Mouse (Mus musculus) macrophage (primary cell): ENCODE data around the gene Mgat3. TPM values are rescaled to one million over a fixed set of nuclear protein-coding genes. Genes with fewer than 3 reads are reported as not detected.

Experiments used
- H3K27ac ChIP-seq: fragments of 350-480 bp; formaldehyde crosslinking; 2 replicates; pipeline ENCODE4 v1.9.0; 2021
- H3K36me3 ChIP-seq: fragments of 350-480 bp; formaldehyde crosslinking; 2 replicates; pipeline ENCODE4 v1.9.0; 2021; ENCODE audit errors: inconsistent target
- H3K4me3 ChIP-seq: fragments of 350-480 bp; formaldehyde crosslinking; 2 replicates; pipeline ENCODE4 v1.9.0; 2021; ENCODE audit errors: inconsistent target
- H3K79me2 ChIP-seq: fragments of 350-480 bp; formaldehyde crosslinking; 2 replicates; pipeline ENCODE4 v1.9.0; 2021; ENCODE audit errors: inconsistent target
- WGBS: methylation state at CpG from one replicate; pipeline ENCODE4 v1.1.7; 2026; ENCODE audit warnings: inconsistent platforms; ENCODE audit not compliant: missing documents; 5-methylcytosine and 5-hydroxymethylcytosine counted together
- polyA plus RNA-seq: library from polyadenylated mRNA; stranded (reverse); fragments of 250-400 nt; gene quantifications from 3 replicates; pipeline ENCODE4 v1.2.4, GENCODE M21; 2018; ENCODE audit warnings: inconsistent platforms

The Mgat3 gene
- polyA plus RNA-seq, 1 experiment from 2014 or later: 0.03 TPM

DNA sequence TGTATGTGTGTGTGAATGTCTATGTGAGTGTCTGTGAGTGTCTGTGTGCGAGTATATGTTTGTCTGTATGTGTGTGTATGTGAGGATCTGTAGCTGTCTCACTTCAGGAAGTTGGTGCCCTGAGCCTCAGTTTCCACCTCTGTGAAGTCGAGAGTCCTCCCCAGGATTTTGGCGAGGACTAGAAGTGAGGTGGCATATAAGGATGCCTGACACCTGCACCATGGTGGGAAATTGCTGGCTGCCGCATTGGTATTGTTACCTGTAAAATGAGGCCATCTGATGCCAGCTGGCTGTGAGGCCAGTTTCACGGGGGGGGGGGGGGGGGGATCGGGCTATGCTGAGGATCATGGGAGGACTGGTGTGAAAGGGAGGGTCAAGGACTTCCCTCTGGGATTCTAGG is 2.2 kb downstream of the Mgat3 start:
- Histone ChIP-seq H3K79me2 (no peaks in the 10 kb centered on the region), H3K36me3 (no peaks in the 10 kb centered on the region), H3K27ac (no peak overlapping the region), H3K4me3 (no peak overlapping the region)
- WGBS: 93% methylated on average over 4 of the region's 6 CpGs

DNA sequence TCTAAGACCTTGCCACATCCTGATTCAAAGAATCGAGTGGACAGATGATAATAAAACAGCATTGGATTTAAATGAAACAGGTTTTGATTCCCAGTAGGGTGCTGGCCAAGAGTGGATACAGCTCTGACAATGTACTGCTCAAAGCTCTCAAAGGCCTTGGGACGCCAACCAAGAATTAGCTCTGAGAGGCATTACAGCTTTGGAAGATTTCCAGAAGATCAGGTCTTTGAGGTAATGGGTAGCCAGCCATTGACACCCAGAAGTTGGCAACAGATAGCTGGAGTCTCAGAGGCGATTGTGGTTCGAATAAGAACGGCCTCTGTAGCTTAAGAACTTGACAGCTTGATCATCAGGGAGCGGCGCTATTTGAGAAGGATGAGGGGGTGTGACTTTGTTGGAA is 8.0 kb downstream of the Mgat3 start:
- H3K79me2 ChIP-seq: no peaks in the 10 kb centered on the region
- WGBS: 90% methylated on average over 7 of the region's 7 CpGs
- no peak overlapping the region for H3K4me3 ChIP-seq
- no peaks in the 10 kb centered on the region for H3K36me3 ChIP-seq
- no peak overlapping the region for H3K27ac ChIP-seq

GRCm38 (mm10) chr15:80182072-80182700 is 8.7 kb downstream of the Mgat3 start:
- Histone ChIP-seq H3K79me2 (no peaks in the 10 kb centered on the region), H3K27ac (no peak overlapping the region), H3K36me3 (no peaks in the 10 kb centered on the region), H3K4me3 (no peak overlapping the region)
- WGBS: 91% methylated on average over 4 of the region's 4 CpGs

DNA sequence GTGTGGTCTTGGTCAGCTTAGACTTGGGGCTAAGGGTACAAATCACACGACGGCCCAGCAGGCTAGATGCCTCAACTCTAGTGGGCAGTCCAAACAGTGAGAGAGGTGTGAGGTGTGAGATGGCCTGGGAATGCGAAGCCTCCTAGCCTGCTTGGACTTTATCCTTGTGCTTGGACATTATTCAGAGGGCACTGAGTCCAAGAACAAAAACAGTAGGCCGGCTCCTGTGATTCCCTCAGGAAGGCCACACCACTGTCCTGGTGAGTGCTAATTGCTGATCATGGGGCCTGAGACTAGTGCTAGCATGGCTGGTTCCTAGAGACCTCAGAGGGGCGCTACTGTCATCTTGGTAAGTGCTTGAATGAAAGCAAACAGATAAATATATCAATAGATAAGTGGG is 15.4 kb downstream of the Mgat3 start:
- Histone ChIP-seq H3K79me2 (no peaks in the 10 kb centered on the region), H3K36me3 (no peaks in the 10 kb centered on the region), H3K27ac (no peak overlapping the region), H3K4me3 (no peak overlapping the region)
- 86% methylated on average over 5 of the region's 5 CpGs for WGBS

DNA sequence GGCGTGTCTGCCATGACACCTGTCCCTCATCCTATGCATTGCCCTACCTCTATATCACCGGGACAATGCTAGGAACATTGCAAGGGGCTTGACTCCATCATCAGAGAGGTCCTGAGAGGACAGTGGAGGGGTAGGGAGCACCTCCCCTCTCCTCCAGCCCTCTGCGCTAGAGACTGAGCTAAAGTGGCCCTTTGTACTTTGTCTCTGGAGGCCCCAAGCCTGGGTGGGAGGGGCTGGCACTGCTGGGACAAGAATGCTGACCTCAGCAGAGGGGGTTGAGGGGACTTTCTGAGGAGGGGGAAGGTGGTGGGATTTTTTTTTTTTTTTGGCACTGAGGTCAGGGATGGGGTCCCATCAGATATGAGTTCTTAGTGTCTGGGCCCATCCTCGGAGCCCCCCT is 16.6 kb downstream of the Mgat3 start:
- H3K79me2 ChIP-seq: no peaks in the 10 kb centered on the region
- WGBS: 85% methylated on average over 4 of the region's 4 CpGs
- H3K4me3 ChIP-seq: no peak overlapping the region
- H3K27ac ChIP-seq: no peak overlapping the region
- no peaks in the 10 kb centered on the region for H3K36me3 ChIP-seq

- Histone ChIP-seq H3K27ac (no peak overlapping the region), H3K79me2 (no peaks in the 10 kb centered on the region), H3K36me3 (no peaks in the 10 kb centered on the region), H3K4me3 (no peak overlapping the region)
- 76% methylated on average over 7 of the region's 8 CpGs for WGBS
Measured at GRCm38 (mm10) chr15:80191585-80192245, 18.2 kb downstream of the Mgat3 start.

DNA sequence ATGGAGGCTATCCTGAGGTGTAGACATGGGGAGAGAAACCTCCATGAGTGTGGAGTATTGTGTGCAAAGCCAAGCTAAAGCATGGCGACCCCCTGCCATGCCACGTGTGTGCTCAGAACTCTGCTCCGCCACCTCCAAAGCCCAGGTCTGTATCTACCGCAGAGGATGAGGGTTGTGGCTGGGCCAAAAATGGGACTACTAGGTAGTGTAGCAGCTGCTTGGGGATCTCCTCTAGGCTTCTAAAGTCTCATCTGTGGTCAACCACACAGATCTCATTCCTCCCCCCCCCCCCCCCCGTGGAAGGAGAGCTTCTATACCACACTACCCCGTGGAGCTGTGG is 18.7 kb downstream of the Mgat3 start:
- WGBS: 72% methylated on average over 6 of the region's 6 CpGs

DNA sequence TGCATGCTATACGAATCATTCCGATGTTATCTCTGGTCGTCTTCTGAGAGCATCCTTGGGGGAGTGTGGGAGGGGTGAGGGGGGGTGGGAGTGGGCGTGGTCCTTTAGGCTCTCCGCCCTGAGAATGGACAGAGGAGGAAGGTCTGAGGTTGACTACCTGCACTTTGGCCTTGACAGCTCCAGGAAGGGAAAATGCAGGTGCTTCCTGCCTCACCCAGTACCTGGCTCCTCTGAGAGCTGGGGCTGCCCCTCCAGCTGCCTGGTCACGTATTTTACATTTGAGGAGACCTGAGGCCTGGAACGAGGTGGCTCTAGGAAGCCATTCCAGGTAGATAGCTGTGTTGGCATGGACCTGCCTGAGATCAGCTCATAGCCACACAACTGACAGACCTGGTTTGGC is 19.3 kb downstream of the Mgat3 start:
- no peaks in the 10 kb centered on the region for H3K79me2 ChIP-seq
- no peak overlapping the region for H3K27ac ChIP-seq
- H3K4me3 ChIP-seq: no peak overlapping the region
- no peaks in the 10 kb centered on the region for H3K36me3 ChIP-seq
- 21% methylated on average over 4 of the region's 7 CpGs for WGBS

More for the DNA sequence above, 18.7 kb downstream of the Mgat3 start:
- Histone ChIP-seq H3K27ac (no peak overlapping the region), H3K4me3 (no peak overlapping the region), H3K79me2 (no peaks in the 10 kb centered on the region), H3K36me3 (no peaks in the 10 kb centered on the region)

DNA sequence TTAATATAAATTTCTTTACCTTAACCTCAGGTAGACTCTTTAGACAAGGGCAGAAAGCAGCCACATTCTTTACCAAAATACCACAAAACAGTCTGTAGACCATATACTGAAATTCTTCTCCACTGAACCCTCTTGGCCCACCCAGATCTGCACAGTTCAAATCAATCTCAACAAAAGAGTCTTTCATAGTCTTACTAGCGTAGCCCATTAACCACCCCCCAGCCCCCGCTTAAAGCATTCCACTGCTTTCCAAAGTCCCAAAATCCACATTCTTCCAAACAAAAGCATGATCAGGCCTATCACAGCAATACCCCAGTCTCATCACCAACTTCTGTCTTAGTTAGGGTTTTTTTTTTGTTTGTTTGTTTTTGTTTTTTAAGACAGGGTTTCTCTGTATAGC is 26.0 kb downstream of the Mgat3 start:
- Histone ChIP-seq H3K79me2 (no peaks in the 10 kb centered on the region), H3K36me3 (no peaks in the 10 kb centered on the region), H3K4me3 (no peak overlapping the region), H3K27ac (no peak overlapping the region)
- WGBS: 86% methylated on average over 1 of the region's 2 CpGs

DNA sequence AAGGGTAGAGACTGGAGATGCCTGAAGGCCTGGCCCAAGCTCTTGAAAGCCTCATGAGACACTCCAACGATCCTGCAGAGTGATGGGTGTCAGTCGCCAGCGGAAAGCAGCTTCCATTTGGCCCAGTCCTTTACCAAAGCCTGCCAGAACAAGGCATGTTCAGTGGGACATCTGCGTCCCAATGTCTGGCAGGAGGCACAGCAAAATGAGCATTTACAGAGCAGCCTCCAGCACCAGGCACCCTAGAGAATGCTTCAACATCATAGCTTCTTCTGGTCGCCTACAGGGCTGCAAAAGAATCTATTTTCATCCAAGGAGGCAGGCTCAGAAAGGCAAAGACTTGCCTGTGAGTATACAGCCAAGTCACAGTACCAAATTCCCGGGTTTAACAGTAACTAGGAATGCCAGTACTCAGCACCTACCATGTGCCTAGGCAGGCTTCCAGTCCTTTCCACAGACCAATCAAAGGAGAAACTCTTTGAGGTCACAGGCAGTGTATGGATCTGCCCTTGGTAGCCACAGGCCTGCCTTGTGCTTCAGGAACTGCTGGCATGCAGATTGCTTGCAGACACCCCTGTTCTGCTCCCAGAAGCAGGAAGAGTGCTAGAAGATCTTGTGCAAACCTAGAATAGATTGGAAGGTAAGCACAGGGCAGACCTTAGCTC is 28.7 kb downstream of the Mgat3 start:
- Histone ChIP-seq H3K27ac (no peak overlapping the region), H3K36me3 (no peaks in the 10 kb centered on the region), H3K79me2 (no peaks in the 10 kb centered on the region), H3K4me3 (no peak overlapping the region)
- 85% methylated on average over 6 of the region's 6 CpGs for WGBS

- Histone ChIP-seq H3K4me3 (no peak overlapping the region), H3K79me2 (no peaks in the 10 kb centered on the region), H3K27ac (no peak overlapping the region), H3K36me3 (no peaks in the 10 kb centered on the region)
- 25% methylated on average over 4 of the region's 4 CpGs for WGBS
Measured at GRCm38 (mm10) chr15:80203406-80203805, 29.9 kb downstream of the Mgat3 start.

GRCm38 (mm10) chr15:80206057-80206565 is 32.6 kb downstream of the Mgat3 start:
- H3K79me2 ChIP-seq: no peaks in the 10 kb centered on the region
- no peak overlapping the region for H3K4me3 ChIP-seq
- 91% methylated on average over 3 of the region's 3 CpGs for WGBS
- no peaks in the 10 kb centered on the region for H3K36me3 ChIP-seq
- H3K27ac ChIP-seq: no peak overlapping the region

GRCm38 (mm10) chr15:80208446-80208845 is 34.9 kb downstream of the Mgat3 start:
- 94% methylated on average over 4 of the region's 4 CpGs for WGBS
- Histone ChIP-seq H3K36me3 (no peaks in the 10 kb centered on the region), H3K79me2 (no peaks in the 10 kb centered on the region)

GRCm38 (mm10) chr15:80213688-80214087 is 40.2 kb downstream of the Mgat3 start:
- Histone ChIP-seq H3K27ac (no peak overlapping the region), H3K79me2 (peaks cover 9% of the 10 kb centered on the region; the same call in 1 of the 2 replicates), H3K4me3 (no peak overlapping the region), H3K36me3 (no peaks in the 10 kb centered on the region)

More at GRCm38 (mm10) chr15:80208446-80208845, 34.9 kb downstream of the Mgat3 start:
- no peak overlapping the region for H3K27ac ChIP-seq
- no peak overlapping the region for H3K4me3 ChIP-seq
